Mouse (Mus musculus): ENCODE measurements at regions not wholly inside any gene's neighbourhood (a gene's known extent, or its start where the extent isn't known, plus 50 kb on each side); places are given as distances from the start of the nearest gene placed in this dataset.

DNA sequence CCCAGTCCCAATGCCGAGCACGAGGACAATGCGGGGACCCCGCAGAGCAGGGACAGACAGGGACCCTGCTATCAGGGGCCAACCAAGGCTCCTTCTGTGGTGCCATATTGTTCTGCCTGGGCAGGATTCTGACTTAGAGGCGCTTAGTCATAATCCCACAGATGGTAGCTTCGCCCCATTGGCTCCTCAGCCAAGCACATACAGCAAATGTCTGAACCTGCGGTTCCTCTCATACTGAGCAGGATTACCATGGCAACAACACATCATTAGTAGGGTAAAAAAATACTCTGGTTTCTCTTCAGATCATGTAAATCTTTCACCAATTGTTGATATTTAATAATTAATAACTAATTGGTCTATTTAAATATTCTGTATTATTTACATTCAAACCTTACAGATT, 2140.3 kb upstream of the Cdh20 start:
- peak; percentile 90 for DNase-seq (ENCODE audit: low read depth)

DNA sequence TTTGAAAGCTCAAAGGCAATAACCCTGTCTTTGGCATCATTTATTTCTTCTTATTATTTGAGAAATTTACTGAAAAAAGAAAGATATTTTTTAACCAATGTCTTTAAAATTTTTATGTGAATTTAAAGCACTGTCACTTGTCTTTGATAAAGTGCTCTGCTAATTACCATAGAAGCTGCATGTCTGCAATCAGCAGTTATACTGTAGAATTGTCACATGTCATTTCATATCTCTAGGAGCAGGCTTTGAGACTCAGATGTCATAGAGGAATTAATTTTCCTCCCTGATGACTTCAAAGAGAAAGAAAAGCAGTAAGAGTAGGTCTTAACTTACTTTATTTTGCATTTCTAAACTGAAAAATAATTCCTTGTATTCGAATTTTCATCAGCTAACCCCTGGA, 2123.9 kb upstream of the Cdh20 start:
- DNase-seq (ENCODE audit: low read depth) = no peak

DNA sequence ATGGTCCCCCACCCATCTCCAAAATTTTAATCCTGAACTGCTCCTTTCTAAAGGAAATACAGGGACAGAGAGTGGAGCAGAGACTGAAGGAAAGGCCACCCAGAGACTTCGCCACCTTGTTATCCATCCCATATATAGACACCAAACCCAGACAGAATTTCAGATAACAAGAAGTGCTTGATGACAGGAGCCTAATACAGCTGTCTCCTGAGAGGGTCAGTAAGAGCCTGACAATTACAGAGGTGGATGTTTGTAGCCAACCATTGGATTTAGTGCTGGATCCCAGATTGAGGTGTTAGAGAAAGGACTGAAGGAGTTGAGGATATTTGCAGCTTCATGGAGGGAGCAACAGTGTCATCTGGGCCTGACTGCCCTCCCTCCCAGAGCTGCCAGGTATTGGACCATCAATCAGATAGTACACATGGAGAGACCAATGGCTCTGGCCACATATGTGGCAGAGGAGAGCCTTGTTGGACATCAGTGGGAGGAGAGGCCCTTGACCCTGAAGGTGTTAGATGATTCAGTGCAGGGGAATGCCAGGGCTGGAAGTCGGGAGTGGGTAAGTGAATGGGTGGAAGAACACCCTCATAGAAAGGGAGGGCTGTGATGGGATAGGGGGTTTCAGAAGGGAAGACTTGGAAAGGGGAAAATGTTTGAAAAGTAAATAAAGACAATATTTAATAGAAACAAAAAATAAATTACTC, 2080.8 kb upstream of the Cdh20 start:
- DNase-seq (ENCODE audit: low read depth) = no peak

DNA sequence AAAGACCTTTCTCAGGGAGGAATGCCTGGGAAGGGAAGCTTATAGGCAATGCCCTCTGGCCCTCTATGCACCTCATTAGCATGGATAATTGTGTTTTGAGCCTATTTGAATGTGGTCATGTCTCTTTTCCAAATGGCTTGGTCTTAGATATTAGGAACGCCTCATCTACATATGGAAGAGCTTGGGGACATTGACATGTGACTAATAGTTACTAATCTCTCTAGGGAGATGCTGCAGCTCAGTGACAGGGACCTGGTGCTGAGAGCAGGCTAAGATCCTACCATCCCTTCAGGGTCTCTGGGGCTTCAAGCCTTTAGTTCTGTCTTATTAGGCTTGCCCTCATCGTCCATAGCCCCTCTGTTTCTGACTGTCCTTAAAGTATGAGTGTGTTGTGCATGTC, 2051.9 kb upstream of the Cdh20 start:
- DNase-seq (ENCODE audit: low read depth) = no peak

DNA sequence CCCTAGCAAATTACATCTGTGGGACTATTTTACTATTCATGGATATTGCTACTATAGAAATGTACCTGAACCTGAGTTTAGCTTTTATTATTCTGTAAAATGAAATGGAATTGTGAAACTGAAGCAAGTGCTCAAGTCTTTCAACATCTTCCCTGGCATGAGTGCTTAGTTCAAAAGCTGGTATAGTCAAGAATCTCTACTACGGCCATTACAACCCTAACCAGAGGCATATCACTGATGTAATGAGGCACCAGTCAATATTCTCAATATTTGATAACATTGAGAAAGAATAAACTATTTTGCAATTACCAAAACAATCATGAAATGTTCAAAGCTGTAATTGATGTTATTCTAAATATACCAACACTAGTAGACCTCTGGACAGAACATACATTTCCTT, 2034.3 kb upstream of the Cdh20 start:
- DNase-seq (ENCODE audit: low read depth) = no peak

DNA sequence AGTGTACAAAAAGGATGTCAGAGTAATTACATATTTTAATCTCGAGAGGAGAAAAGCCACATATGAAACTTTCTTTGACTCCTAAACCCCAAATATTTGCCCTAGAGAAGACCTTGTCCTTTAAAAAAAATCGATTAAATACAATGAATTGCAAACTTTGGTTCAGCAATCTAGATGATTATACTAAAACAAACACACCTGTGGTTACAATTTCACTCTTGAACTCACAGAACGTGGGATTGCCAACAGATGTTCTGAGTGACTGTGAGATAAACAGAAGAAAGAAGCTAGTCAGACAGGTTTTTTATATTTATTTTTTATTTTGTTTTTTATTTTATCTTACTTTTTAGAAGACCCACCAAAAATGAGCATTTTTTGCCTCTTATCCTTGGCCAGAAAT, 2032.9 kb upstream of the Cdh20 start:
- no peak for DNase-seq (ENCODE audit: low read depth)

DNA sequence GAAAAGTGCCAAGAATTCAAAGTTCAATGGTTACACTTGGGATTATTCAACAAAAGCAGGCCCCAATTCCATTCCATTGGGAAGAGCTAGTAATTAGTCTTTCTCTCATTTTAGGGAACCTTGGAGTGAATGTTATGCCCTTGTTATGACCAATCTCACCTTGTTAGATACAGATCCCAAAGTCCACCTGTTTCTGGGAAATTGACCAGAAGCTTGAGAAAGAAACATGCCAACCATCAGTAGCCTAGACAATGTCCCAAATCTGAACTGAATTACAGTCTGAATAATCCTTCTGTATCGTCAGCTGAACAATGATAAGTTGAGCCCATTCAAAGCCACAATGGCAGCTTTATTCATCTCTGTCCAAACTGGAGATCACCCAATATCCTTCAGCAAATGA, 2010.4 kb upstream of the Cdh20 start:
- DNase-seq (ENCODE audit: low read depth) = no peak
